Mouse (Mus musculus) erythroblast, embryonic 14.5 days (primary cell): ENCODE results near the gene Ctdnep1. TPM values are rescaled to one million over a fixed set of nuclear protein-coding genes. Genes with fewer than 3 reads are reported as not detected.

Experiments
- H3K27me3 ChIP-seq: 2 replicates; pipeline ENCODE4 v1.6.1; 2012; ENCODE audit warnings: inconsistent platforms; ENCODE audit not compliant: control insufficient read depth
- H3K36me3 ChIP-seq: 2 replicates; pipeline ENCODE4 v1.6.1; 2012; ENCODE audit warnings: mild to moderate bottlenecking, inconsistent platforms; ENCODE audit not compliant: control insufficient read depth
- H3K4me1 ChIP-seq: 2 replicates; pipeline ENCODE4 v1.6.1; 2012; ENCODE audit warnings: inconsistent platforms; ENCODE audit not compliant: control insufficient read depth
- H3K4me3 ChIP-seq: replicated peaks from 2 replicates; pipeline ENCODE3; 2012; ENCODE audit warnings: moderate library complexity, mild to moderate bottlenecking, inconsistent platforms
- H3K9me3 ChIP-seq: 2 replicates; pipeline ENCODE4 v1.6.1; 2012; ENCODE audit warnings: low read length, inconsistent platforms, mixed read lengths; ENCODE audit not compliant: control insufficient read depth
- GATA1 ChIP-seq: IDR thresholded peaks from 2 replicates; pipeline ENCODE4 v1.6.1; 2012; ENCODE audit warnings: low read length, inconsistent platforms, mixed read lengths
- TAL1 ChIP-seq: IDR thresholded peaks from 3 replicates; pipeline ENCODE4 v1.6.1; 2012; ENCODE audit warnings: low read length, inconsistent platforms, mixed read lengths
- polyA plus RNA-seq: library from polyadenylated mRNA; stranded (reverse); fragments of >175 nt; gene quantifications from 2 replicates; pipeline ENCODE4 v1.2.3, GENCODE M21; 2012

Gene Ctdnep1
- polyA plus RNA-seq, 1 experiment: 23.2 TPM

- Histone ChIP-seq H3K9me3 (peaks cover 3% of the 10 kb centered on the region; the same call in 1 of the 2 replicates), H3K36me3 (peaks cover 12% of the 10 kb centered on the region), H3K4me3 (peak overlapping the region; percentile 35), H3K4me1 (peaks cover 67% of the 10 kb centered on the region), H3K27me3 (peaks cover 21% of the 10 kb centered on the region)
- TF ChIP-seq TAL1: no peak
- no peak for TF ChIP-seq GATA1
Observed at GRCm38 (mm10) chr11:70018131-70018990, 37.4 kb downstream of the Ctdnep1 start.

- Histone ChIP-seq H3K4me3 (no peak overlapping the region), H3K36me3 (no peaks in the 10 kb centered on the region; the same call in 1 of the 2 replicates), H3K4me1 (peaks cover 56% of the 10 kb centered on the region), H3K9me3 (peaks cover 3% of the 10 kb centered on the region; the same call in 1 of the 2 replicates), H3K27me3 (peaks cover 33% of the 10 kb centered on the region)
- TF ChIP-seq GATA1 (no peak), TAL1 (no peak)
Observed at GRCm38 (mm10) chr11:70019495-70020021, 38.6 kb downstream of the Ctdnep1 start.

DNA sequence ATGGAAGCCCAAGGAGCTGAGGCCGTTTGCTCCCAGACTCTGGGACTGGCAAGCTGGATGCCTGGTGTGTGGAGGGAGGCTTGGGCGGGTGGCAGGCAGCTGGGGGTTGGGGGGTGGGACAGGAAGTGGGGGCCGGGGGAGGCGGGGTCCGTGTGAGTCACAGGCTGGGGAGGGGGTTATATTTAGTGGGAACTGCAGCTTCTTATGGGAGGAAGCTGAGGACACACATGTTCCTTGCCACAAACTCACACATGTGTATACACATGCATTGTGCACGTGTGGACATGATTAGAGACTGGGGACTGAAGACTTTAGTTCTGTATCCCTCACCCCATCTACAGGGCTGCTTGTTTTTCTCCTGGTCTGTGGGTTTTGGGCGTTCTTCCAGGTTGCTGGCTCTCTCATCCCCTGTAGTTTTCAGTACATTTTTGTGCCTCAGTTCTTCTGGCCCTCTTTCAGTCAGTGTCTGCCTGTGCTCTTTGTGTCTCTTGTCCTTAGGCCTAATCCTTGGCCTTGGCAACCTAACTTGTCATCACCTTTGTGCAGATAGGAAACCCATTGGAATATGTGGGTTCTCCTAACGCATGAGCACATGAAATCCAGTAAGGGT lies 39.2 kb downstream of the Ctdnep1 start:
- Histone ChIP-seq H3K4me3 (no peak overlapping the region), H3K4me1 (peaks cover 51% of the 10 kb centered on the region)

DNA sequence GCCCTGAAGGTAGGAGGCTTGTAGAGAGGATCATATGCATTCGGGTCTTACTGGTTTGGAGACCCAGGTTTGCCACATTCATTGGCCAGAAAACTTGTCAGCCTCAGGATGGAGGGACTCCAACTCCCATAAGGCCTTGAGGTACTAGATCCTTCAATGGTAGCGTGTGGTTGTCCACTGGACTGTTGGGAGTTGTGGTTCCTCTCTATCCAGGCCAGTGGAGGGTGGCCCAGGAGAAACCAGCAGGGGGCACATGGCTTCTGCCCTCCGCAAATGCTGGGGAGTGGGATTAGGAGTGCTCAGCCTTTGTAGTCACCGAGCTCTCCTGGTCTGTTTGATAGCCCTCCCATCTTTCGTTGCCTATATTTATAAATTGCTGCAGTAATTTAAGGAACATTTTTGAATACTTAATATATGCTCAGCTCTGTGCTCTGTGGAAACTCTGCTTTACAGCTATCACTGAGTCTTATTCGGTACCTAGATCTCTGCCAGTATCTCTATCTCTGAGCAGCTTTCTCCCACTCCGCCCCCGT lies 39.8 kb downstream of the Ctdnep1 start:
- peaks cover 44% of the 10 kb centered on the region for H3K4me1 ChIP-seq

More for the DNA sequence above, 39.2 kb downstream of the Ctdnep1 start:
- H3K27me3 ChIP-seq: peaks cover 39% of the 10 kb centered on the region
- no peaks in the 10 kb centered on the region for H3K36me3 ChIP-seq
- peaks cover 3% of the 10 kb centered on the region; the same call in 1 of the 2 replicates for H3K9me3 ChIP-seq
- TF ChIP-seq TAL1 (no peak), GATA1 (no peak)

DNA sequence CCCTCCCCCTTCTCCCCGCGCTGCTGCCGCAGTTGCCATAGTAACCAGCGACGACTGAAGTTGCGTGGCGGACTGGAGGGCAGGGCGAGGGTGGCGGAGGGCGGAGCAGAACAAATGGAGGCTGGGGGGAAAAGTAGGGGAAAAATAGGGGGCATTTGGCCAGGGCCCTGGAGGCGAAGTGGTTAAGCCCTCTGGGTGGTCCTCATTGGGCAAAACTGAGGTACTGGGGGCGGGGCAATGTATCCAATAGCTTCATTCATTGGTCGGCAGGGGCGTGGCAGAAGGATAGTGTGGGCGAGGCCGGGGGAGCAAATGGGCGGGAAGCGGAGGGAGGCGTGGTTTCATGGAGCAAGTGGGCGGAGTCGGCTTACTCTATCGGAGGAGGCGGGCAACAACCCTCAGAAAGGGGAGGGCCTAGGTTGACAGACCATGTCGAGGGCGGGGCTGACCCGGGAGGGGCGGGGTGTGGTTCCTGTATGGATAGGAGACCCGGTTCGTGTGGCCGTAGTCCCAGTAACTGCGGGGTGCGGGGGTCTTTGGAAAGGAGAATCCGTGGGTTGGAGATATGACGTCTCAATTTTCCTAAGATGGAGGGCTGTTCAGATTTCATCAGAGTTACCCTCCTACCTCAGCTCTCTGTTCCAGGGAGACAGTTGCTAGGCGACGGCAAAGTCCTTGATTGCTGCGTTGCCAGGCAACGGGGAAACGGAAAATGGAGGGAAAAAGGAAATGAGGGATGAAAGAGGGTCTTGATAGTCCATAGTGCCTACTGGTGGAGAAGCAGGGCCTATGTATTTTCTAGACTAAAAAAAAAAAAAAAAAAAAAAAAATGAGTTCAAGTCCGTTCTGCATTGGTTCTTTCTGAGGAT lies 40.5 kb downstream of the Ctdnep1 start:
- peaks cover 53% of the 10 kb centered on the region for H3K27me3 ChIP-seq
- no peaks in the 10 kb centered on the region for H3K36me3 ChIP-seq
- peak overlapping the region; percentile 67 for H3K4me3 ChIP-seq
- no peak for TF ChIP-seq GATA1
- no peak for TF ChIP-seq TAL1
- peaks cover 41% of the 10 kb centered on the region for H3K4me1 ChIP-seq
- peaks cover 3% of the 10 kb centered on the region; the same call in 1 of the 2 replicates for H3K9me3 ChIP-seq

More for the DNA sequence above, 39.8 kb downstream of the Ctdnep1 start:
- peak overlapping the region; percentile 67 for H3K4me3 ChIP-seq
- no peaks in the 10 kb centered on the region for H3K36me3 ChIP-seq
- H3K27me3 ChIP-seq: peaks cover 46% of the 10 kb centered on the region
- TF ChIP-seq GATA1 (no peak), TAL1 (no peak)
- H3K9me3 ChIP-seq: peaks cover 3% of the 10 kb centered on the region; the same call in 1 of the 2 replicates

DNA sequence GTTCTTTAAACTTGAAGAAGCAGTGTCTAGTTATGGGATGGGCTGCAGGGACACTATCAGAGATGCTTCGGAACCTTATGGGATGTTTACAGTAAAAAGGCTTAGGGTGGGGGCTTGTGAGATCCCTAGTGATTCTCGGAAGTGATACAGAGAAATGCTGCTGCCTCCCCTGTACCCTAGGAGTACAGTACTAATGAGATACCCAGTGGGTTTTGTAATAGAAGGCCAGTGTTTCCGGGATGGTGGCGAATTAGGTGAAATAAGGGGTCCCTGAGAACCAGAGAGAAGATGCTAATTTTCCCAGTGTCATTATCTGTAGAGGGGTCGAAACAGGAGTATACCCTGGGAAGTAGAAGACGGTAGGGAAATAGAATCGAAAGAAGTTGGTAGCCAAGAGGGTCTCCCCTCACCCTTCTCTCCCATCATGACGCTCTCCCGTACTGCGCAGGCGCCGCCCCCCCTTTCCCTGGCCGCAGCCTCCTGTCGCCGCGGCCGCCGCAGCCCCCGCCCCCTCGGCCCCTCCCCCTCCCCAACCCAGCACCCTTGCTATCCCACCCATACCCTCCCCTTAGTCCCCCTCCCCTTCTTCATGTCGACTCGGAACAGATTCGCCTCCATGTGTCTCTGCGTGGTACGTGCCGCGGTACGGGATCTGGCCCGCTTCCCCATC lies 42.7 kb downstream of the Ctdnep1 start:
- Histone ChIP-seq H3K4me3 (no peak overlapping the region), H3K36me3 (no peaks in the 10 kb centered on the region), H3K4me1 (peaks cover 32% of the 10 kb centered on the region), H3K27me3 (peaks cover 72% of the 10 kb centered on the region), H3K9me3 (peaks cover 3% of the 10 kb centered on the region; the same call in 1 of the 2 replicates)
- TF ChIP-seq GATA1 (no peak), TAL1 (no peak)

- H3K9me3 ChIP-seq: peaks cover 3% of the 10 kb centered on the region; the same call in 1 of the 2 replicates
- TF ChIP-seq GATA1: no peak
- TF ChIP-seq TAL1: no peak
- peaks cover 32% of the 10 kb centered on the region for H3K4me1 ChIP-seq
- H3K4me3 ChIP-seq: no peak overlapping the region
- H3K36me3 ChIP-seq: no peaks in the 10 kb centered on the region
- peaks cover 75% of the 10 kb centered on the region for H3K27me3 ChIP-seq
Observed at GRCm38 (mm10) chr11:70024151-70024514, 43.2 kb downstream of the Ctdnep1 start.

- Histone ChIP-seq H3K36me3 (no peaks in the 10 kb centered on the region; the same call in 1 of the 2 replicates), H3K4me3 (no peak overlapping the region), H3K27me3 (peaks cover 74% of the 10 kb centered on the region), H3K4me1 (peaks cover 16% of the 10 kb centered on the region), H3K9me3 (no peaks in the 10 kb centered on the region)
- TF ChIP-seq TAL1 (no peak), GATA1 (no peak)
Observed at GRCm38 (mm10) chr11:70026689-70027088, 45.7 kb downstream of the Ctdnep1 start.
